Mouse (Mus musculus) cerebellum, adult 2 months (tissue): ENCODE measurements around the gene Fam174b.

Experiments
- CTCF ChIP-seq: fragments of 200-500 bp; IDR thresholded peaks from 2 replicates; pipeline ENCODE4 v1.5.1; 2011; ENCODE audit warnings: low read depth, mild to moderate bottlenecking, control low read depth, low read length, moderate library complexity, borderline replicate concordance; ENCODE audit not compliant: insufficient read depth
- POLR2A ChIP-seq: fragments of 200-500 bp; IDR thresholded peaks from 2 replicates; pipeline ENCODE4 v1.6.1; 2011; ENCODE audit warnings: low read length, control low read depth, borderline replicate concordance; ENCODE audit not compliant: insufficient read depth

- TF ChIP-seq CTCF, result no peak
- no peak for TF ChIP-seq POLR2A
Measured at GRCm38 (mm10) chr7:73704305-73704704, 35.8 kb upstream of the Fam174b start.
